Mouse (Mus musculus) intestine, embryonic 16.5 days (tissue): Measurements from ENCODE around the gene Mllt10. TPM values are rescaled to one million over a fixed set of nuclear protein-coding genes. Genes with fewer than 3 reads are reported as not detected.

Experiments used
- ATAC-seq: fragments of 200-750 bp; cut with Nextera tagmentation; 2 replicates; pipeline ENCODE4 v1.8.0; 2017; ENCODE audit warnings: moderate TSS enrichment, moderate library complexity
- H3K27ac ChIP-seq: fragments of 300-500 bp; sonication (generic); 2 replicates; pipeline ENCODE4 v1.5.1; 2014; ENCODE audit warnings: mild to moderate bottlenecking, low read length
- H3K27me3 ChIP-seq: fragments of 300-500 bp; sonication (generic); replicated peaks from 2 replicates; pipeline ENCODE4 v1.6.1; 2014; ENCODE audit warnings: low read length, control low read depth, mixed read lengths; ENCODE audit not compliant: control insufficient read depth, insufficient read depth
- H3K36me3 ChIP-seq: fragments of 300-500 bp; sonication (generic); 2 replicates; pipeline ENCODE4 v1.6.1; 2014; ENCODE audit warnings: low read length, control low read depth; ENCODE audit not compliant: control insufficient read depth, insufficient read depth
- H3K4me1 ChIP-seq: fragments of 300-500 bp; sonication (generic); 2 replicates; pipeline ENCODE4 v1.6.1; 2014; ENCODE audit warnings: low read length, control low read depth, mixed read lengths; ENCODE audit not compliant: control insufficient read depth, insufficient read depth
- H3K4me2 ChIP-seq: fragments of 300-500 bp; sonication (generic); 2 replicates; pipeline ENCODE4 v1.6.1; 2014; ENCODE audit warnings: low read depth, low read length, control low read depth
- H3K4me3 ChIP-seq: fragments of 300-500 bp; sonication (generic); 2 replicates; pipeline ENCODE4 v1.5.1; 2014; ENCODE audit warnings: mild to moderate bottlenecking, low read length
- H3K9ac ChIP-seq: fragments of 300-500 bp; sonication (generic); 2 replicates; pipeline ENCODE4 v1.6.1; 2014; ENCODE audit warnings: low read depth, low read length
- H3K9me3 ChIP-seq: fragments of 300-500 bp; sonication (generic); 2 replicates; pipeline ENCODE4 v1.6.1; 2016; ENCODE audit warnings: low read length, control low read depth; ENCODE audit not compliant: control insufficient read depth
- WGBS: fragments of 180-500 bp; shearing (Covaris S2); extraction: QIAGEN DNeasy Blood & Tissue Kit; methylation state at CpG from one replicate; pipeline ENCODE4 v1.1.7; 2014; 5-methylcytosine and 5-hydroxymethylcytosine counted together
- polyA plus RNA-seq: library from polyadenylated mRNA; unstranded; fragments of >200 nt; fragmentation: Nextera tagmentation; extraction: Ambion mirVana; gene quantifications from 2 replicates; pipeline ENCODE4 v1.2.1, GENCODE M21; 2015

Gene Mllt10
- polyA plus RNA-seq, 1 experiment from 2014 or later: 47.2 TPM

- peaks cover 9% of the 10 kb centered on the region; the same call in 1 of the 2 replicates for H3K36me3 ChIP-seq
- 66% methylated on average over 3 of the region's 3 CpGs for WGBS
- H3K4me3 ChIP-seq: no peak overlapping the region
- no peak overlapping the region for H3K27ac ChIP-seq
- H3K9ac ChIP-seq: no peak overlapping the region
- H3K9me3 ChIP-seq: no peaks in the 10 kb centered on the region
- no peak for ATAC-seq
- H3K27me3 ChIP-seq: no peaks in the 10 kb centered on the region
- H3K4me1 ChIP-seq: no peaks in the 10 kb centered on the region
- H3K4me2 ChIP-seq: no peak overlapping the region
These were observed 162.8 kb downstream of the Mllt10 start for GRCm38 (mm10) chr2:18217867-18218266.

- Histone ChIP-seq H3K27me3 (no peaks in the 10 kb centered on the region), H3K4me2 (no peak overlapping the region), H3K9me3 (no peaks in the 10 kb centered on the region), H3K4me3 (no peak overlapping the region), H3K4me1 (no peaks in the 10 kb centered on the region; the same call in 1 of the 2 replicates), H3K9ac (no peak overlapping the region), H3K27ac (no peak overlapping the region), H3K36me3 (0 out of 2 replicates have a peak, but pooled peaks cover 6% of the 10 kb centered on the region)
- 83% methylated on average over 5 of the region's 5 CpGs for WGBS
- ATAC-seq: no peak
These were observed 163.5 kb downstream of the Mllt10 start for GRCm38 (mm10) chr2:18218500-18218899.

- Histone ChIP-seq H3K9me3 (no peaks in the 10 kb centered on the region), H3K9ac (no peak overlapping the region), H3K27me3 (no peaks in the 10 kb centered on the region), H3K27ac (no peak overlapping the region), H3K4me3 (no peak overlapping the region), H3K4me1 (peaks cover 2% of the 10 kb centered on the region), H3K4me2 (no peak overlapping the region), H3K36me3 (0 out of 2 replicates have a peak, but pooled peaks cover 6% of the 10 kb centered on the region)
- ATAC-seq: no peak
- 82% methylated on average over 8 of the region's 8 CpGs for WGBS
These were observed 164.1 kb downstream of the Mllt10 start for GRCm38 (mm10) chr2:18219136-18219535.

- Histone ChIP-seq H3K36me3 (0 out of 2 replicates have a peak, but pooled peaks cover 6% of the 10 kb centered on the region), H3K4me3 (no peak overlapping the region), H3K9me3 (no peaks in the 10 kb centered on the region), H3K4me1 (peaks cover 3% of the 10 kb centered on the region), H3K4me2 (no peak overlapping the region), H3K27ac (no peak overlapping the region), H3K27me3 (no peaks in the 10 kb centered on the region), H3K9ac (no peak overlapping the region)
- ATAC-seq: no peak
- WGBS: 80% methylated on average over 13 of the region's 13 CpGs
These were observed 164.5 kb downstream of the Mllt10 start for GRCm38 (mm10) chr2:18219569-18219968.

GRCm38 (mm10) chr2:18228486-18229062, 173.5 kb downstream of the Mllt10 start:
- H3K4me3 ChIP-seq: no peak overlapping the region
- 64% methylated on average over 8 of the region's 8 CpGs for WGBS
- H3K4me1 ChIP-seq: peaks cover 3% of the 10 kb centered on the region
- H3K36me3 ChIP-seq: no peaks in the 10 kb centered on the region
- no peaks in the 10 kb centered on the region for H3K9me3 ChIP-seq
- H3K9ac ChIP-seq: no peak overlapping the region
- H3K4me2 ChIP-seq: no peak overlapping the region
- no peaks in the 10 kb centered on the region for H3K27me3 ChIP-seq
- no peak for ATAC-seq
- no peak overlapping the region for H3K27ac ChIP-seq

GRCm38 (mm10) chr2:18229279-18229678, 174.2 kb downstream of the Mllt10 start:
- 42% methylated on average over 2 of the region's 2 CpGs for WGBS
- no peaks in the 10 kb centered on the region for H3K9me3 ChIP-seq
- H3K4me2 ChIP-seq: no peak overlapping the region
- no peak overlapping the region for H3K4me3 ChIP-seq
- no peaks in the 10 kb centered on the region for H3K36me3 ChIP-seq
- ATAC-seq: no peak
- H3K9ac ChIP-seq: no peak overlapping the region
- H3K27me3 ChIP-seq: no peaks in the 10 kb centered on the region
- no peak overlapping the region for H3K27ac ChIP-seq
- H3K4me1 ChIP-seq: no peaks in the 10 kb centered on the region

GRCm38 (mm10) chr2:18231143-18231542, 176.1 kb downstream of the Mllt10 start:
- Histone ChIP-seq H3K9ac (no peak overlapping the region), H3K9me3 (no peaks in the 10 kb centered on the region), H3K27me3 (no peaks in the 10 kb centered on the region), H3K4me1 (no peaks in the 10 kb centered on the region), H3K4me2 (no peak overlapping the region), H3K4me3 (no peak overlapping the region), H3K27ac (no peak overlapping the region), H3K36me3 (no peaks in the 10 kb centered on the region)
- no peak for ATAC-seq
- WGBS: 55% methylated on average over 4 of the region's 4 CpGs

- Histone ChIP-seq H3K4me3 (no peak overlapping the region), H3K9me3 (no peaks in the 10 kb centered on the region), H3K27me3 (no peaks in the 10 kb centered on the region), H3K27ac (no peak overlapping the region), H3K9ac (no peak overlapping the region), H3K36me3 (no peaks in the 10 kb centered on the region), H3K4me1 (no peaks in the 10 kb centered on the region), H3K4me2 (no peak overlapping the region)
- ATAC-seq: no peak
- 33% methylated on average over 5 of the region's 5 CpGs for WGBS
These were observed 178.0 kb downstream of the Mllt10 start for GRCm38 (mm10) chr2:18232883-18233567.

GRCm38 (mm10) chr2:18235524-18235923, 180.5 kb downstream of the Mllt10 start:
- H3K9ac ChIP-seq: no peak overlapping the region
- no peak overlapping the region for H3K27ac ChIP-seq
- H3K4me2 ChIP-seq: no peak overlapping the region
- no peak for ATAC-seq
- no peaks in the 10 kb centered on the region for H3K36me3 ChIP-seq
- no peaks in the 10 kb centered on the region for H3K4me1 ChIP-seq
- no peak overlapping the region for H3K4me3 ChIP-seq
- WGBS: 95% methylated on average over 5 of the region's 5 CpGs
- no peaks in the 10 kb centered on the region for H3K27me3 ChIP-seq
- no peaks in the 10 kb centered on the region for H3K9me3 ChIP-seq
